Mouse (Mus musculus): ENCODE results near the gene Atp1a2. TPM values are rescaled to one million over a fixed set of nuclear protein-coding genes. Genes with fewer than 3 reads are reported as not detected.

Atp1a2 gene
- 100 to 1,000 TPM; 303 to 400 TPM for total RNA-seq (2021)
- long read RNA-seq, experiment 1, full-length matches to known transcripts: 240 of 419 reads
- long read RNA-seq, experiment 1, partial matches to known transcripts: 132 of 419 reads
- long read RNA-seq, experiment 1, other reads (novel, unspliced or antisense): 47 of 419 reads
- long read RNA-seq, experiment 2, full-length matches to known transcripts: 105 of 181 reads
- long read RNA-seq, experiment 2, partial matches to known transcripts: 50 of 181 reads
- long read RNA-seq, experiment 2, other reads (novel, unspliced or antisense): 26 of 181 reads

GRCm38 (mm10) chr1:172297611-172298537, at the start of gene Atp1a2:
Gene Atp1a2, minus strand, starts transcription at chr1:172298064.
- peak; percentile 59 for DNase-seq

DNA sequence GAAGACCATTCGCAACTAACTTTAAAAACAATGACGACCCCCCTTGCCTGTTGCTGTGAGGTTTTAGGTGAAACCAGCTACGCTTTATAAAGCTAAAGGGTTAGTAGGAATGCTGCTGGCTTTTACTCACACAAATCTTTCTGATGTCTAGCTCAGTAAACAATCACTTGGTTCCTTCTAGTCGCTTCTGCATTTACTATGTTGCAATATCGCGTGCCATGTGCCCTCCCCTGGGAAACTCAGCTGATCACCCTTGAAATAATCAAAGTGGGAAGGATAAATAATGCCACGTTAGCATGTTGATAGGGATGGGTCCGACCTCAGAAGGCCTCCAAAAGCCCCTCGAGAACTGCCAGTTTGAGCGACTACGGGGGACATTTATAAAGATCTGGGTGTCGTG, 49.5 kb upstream of the Atp1a2 start:
- no peak for DNase-seq

DNA sequence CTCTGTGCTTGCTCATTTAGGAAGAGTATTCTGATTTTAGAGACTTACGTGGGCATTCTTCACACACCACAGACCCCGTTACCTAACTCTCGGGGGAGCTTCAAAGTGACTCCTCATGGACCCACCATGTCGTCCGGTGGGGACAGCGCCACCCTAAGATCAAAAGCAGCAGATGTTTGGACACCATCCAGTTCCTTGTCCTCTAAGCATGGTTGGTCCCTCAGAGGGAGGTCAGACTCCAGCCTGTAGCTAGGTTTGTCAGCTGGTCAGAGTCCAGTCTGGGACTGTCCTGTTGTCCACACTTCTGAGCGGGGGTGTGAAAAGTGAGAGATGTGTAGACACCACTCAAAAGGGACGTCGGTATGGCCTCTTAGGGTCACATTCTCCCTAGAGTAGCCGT, 48.8 kb upstream of the Atp1a2 start:
- no peak for DNase-seq

DNA sequence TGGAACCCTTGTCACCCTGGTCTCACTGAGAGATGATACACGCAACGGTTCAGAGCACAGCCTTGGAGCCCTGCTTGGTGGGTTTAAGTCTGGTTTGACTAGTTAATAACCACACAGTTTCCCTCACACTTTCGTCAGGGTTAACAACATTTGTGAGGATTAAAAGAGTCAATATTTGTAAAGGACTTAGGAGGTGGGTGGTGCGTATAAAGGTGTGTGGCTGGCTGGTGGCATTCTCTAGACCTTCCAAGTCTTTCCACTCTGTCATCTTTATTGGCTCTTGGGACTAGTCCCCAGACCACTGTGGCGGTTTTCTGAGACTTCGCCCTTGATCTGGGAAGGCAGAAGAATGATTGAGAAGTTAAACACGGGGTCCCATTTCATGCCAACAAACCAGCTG, 47.0 kb upstream of the Atp1a2 start:
- DNase-seq: no peak

- no peak for DNase-seq
These were observed 46.0 kb upstream of the Atp1a2 start for GRCm38 (mm10) chr1:172343914-172344313.

DNA sequence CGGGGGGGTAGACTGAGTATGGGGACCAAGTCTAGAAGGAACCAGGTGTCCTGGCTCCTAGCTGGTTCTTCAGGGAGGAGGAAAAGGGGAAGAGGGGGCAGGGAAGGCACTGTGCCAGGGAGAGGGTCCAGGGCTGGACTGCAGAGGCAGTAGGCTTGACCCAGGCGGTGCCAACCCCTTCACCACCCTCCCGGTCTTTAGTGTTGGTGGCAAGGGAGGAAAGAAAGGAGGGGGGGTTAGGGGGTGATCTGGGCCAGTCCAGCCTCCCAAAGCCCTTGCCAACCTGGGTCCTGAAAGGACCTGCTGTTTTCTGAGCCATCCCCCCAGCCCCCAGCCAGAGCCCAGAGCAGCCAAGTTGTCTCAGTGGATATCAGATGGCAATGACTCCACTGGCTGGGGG, 44.9 kb upstream of the Atp1a2 start:
- DNase-seq: no peak

- no peak for DNase-seq
These were observed 43.5 kb upstream of the Atp1a2 start for GRCm38 (mm10) chr1:172341386-172341785.

GRCm38 (mm10) chr1:172340729-172341321, 43.0 kb upstream of the Atp1a2 start, which contains the start of gene Kcnj10:
Gene Kcnj10, plus strand, starts transcription at chr1:172341210.
- DNase-seq: peak; percentile 84

- DNase-seq: no peak
These were observed 39.7 kb upstream of the Atp1a2 start for GRCm38 (mm10) chr1:172337411-172338185.

DNA sequence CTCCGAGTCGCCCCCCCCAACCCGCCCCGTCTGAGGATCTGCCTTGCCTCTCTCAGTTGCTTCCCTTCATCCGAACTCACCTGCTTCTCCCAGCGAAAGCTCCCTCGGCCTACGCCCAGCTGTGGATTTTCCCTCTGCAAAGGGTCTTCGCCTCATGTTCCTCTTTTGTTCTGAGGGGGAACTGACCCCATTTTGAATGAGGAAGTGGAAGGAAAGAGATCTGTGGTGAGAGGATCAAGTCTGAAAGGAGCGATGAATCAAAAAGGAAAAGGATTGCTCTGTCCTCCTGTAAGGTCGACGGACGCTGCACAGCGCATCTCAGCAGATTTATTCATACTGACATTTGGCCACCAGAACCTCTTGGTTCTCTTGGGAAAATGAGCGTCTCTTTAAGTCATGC, 37.9 kb upstream of the Atp1a2 start:
- no peak for DNase-seq

DNA sequence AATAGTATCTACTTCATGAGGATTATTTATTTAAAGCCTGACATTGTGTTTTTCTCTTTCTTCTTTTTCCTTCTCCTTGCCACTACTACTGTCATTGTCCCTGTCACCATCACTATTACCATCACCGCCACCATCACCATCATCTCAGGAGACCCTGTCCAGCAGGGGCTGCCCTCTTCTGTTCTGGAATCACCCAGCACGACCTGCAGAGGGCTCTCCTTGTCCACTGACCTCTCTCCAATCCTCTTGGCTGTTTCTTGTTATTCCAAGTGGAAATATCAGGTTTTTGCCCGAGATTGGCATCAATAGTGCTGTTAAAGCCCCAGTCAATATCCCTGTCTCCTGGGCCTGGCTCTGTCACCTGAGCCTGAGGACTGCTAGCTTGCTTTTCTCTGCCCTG, 35.6 kb upstream of the Atp1a2 start:
- no peak for DNase-seq

DNA sequence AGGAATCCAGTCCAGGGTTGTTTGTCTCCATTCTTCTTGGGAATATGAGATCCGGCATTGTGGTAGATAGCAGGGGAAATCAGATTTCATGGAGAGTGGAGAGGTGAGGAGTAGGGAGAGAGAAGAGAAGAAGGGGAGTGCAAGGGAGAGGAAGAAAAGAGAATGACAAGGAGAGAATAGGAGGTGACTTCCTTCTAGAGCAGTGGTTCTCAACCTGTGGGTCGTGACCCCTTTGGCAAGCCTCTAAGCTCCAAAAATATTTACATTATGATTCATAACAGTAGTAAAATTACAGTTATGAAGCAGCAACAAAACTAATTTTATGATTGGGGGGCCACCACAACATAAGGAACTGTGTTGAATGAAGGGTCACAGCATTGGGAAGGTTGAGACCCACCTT, 35.1 kb upstream of the Atp1a2 start:
- DNase-seq: no peak

DNA sequence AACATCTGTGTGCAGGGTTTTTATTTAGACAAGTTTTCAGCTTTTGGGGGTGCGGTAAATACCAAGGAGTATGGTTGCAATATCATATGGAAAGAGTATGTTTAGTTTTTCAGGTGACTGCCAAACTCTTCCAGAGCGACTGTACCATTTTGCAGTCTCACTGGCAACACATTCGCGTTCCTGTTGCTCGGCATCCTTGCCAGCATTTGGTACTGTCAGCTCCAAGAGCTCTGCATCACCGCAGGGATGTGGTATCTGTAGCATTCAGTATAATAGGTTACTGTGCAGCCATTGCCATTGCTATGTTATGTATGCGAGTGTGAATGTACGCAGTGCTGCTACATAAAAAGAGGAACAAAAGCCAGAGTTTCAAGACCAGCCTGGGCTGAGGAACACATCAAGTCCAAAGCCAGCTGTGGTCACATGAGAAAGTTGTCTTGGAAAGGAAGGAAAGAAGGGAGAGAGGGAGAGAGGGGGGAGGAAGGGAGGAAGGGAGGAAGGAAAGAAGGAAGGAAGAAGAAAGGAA, 33.6 kb upstream of the Atp1a2 start:
- no peak for DNase-seq

GRCm38 (mm10) chr1:172329616-172330015, 31.8 kb upstream of the Atp1a2 start:
- DNase-seq: no peak

DNA sequence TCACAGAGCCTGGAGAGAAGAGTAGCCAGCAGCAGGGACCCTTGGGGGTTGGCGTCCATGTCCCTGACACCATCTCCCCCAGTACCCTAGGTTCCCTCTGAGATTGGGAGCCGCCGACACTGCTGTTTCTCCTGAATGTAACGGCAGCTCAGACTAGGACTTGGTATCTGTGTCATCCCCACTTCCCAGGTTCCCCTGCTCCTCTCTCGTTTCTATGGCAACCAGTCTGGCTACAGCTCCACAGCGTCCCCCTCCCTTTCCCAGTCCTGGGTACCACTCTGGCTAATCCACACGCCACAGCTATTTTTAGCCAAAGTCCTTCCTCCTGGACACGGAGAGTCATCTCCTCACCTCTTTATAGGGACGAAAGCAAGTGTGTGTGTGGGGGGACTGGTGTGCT, 31.3 kb upstream of the Atp1a2 start, which contains the start of gene Kcnj9:
Kcnj9 (minus strand) TSS at position 188 of the 400 bp plus-strand sequence.
- DNase-seq: no peak

DNA sequence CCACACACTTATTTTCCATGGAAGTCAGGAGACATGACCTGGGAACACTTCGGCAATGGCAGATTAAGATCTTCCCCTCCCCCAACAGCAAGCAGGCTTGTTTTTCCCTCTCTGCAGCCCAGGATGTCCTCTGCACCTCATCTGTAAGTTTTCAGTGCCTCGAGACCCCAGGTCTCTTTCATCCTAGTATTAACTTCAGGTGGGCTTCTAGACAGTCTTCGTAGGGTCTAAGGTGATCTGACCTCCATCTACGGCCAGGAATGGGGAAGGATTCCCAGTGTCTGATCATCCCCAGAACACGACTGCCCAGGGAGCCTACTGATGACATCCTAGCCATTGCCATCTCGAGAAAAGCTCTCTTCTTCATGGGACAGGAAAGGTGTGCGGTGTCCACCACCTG, 30.6 kb upstream of the Atp1a2 start:
- DNase-seq: no peak

DNA sequence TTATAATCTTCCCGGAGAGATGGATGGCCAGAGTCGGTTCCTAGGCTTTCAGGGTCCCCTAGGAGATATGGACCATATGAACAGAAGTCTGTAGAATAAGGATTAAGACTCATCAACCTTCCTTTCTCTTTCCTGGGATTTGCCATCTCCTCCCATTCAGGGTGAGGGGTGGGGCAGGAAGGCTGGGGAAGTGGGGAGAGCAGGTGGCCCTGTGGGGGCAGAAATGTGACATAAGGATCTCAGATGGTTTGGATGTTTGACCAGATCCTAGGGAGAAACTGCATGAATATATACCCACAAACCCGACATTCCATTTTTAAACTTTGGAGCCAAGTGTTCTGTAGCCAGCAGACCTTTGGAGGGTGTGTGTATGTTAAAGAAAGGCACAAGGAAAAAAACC, 30.2 kb upstream of the Atp1a2 start:
- no peak for DNase-seq

DNA sequence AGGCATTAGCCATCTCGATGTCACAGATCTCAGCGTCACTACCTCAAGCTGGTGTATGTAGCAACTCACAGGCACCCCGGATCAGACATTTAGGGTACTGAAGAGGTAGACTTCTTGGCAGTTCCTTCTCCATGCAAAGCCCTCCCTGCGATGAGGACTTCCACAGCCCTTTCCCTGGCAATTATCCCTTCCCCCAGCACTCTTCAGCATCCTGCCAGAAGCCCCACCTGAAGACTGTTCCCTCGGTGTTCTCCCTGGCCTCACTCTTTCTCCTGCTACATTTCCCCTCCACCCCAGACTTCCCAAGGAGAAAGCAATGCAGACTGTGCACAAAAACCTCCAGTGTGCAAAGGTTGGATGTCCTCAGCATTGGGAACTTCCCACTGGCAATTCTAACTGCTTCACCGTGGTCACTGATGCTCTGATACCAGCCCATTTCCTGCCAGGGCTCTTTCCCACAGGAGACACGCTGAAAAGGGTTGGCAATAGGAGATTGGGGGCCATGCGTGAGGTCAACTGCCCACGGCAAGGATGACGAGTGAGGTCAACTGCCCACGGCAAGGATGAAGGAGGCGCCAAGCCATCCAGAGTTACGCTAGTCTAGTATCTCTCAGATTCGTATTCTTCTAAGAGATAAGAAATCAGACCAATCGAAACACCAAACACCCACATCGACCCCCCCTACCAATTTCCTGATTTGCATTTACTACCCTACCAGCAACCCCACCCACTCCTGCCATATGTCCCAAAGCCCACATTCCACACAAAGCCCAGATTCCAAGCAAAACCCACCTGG, 29.5 kb upstream of the Atp1a2 start:
- no peak for DNase-seq

DNA sequence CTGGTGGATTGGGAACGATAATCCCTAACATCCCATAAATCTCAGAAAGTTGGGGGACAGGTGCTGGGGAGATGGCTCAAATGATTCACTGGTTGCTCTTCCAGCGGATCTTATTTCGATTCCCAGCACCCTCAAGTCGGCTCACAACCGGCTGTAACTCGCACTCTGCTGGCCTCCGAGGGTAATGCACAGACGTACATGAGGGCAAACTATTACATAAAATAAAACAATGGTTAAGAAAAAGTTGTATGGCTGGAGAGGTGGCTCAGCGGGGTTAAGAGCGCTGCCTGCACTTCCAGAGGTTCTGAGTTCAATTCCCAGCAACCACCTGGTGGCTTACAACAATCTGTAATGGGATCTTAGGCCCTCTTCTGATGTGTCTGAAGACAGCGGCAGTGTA, 28.8 kb upstream of the Atp1a2 start:
- no peak for DNase-seq

DNA sequence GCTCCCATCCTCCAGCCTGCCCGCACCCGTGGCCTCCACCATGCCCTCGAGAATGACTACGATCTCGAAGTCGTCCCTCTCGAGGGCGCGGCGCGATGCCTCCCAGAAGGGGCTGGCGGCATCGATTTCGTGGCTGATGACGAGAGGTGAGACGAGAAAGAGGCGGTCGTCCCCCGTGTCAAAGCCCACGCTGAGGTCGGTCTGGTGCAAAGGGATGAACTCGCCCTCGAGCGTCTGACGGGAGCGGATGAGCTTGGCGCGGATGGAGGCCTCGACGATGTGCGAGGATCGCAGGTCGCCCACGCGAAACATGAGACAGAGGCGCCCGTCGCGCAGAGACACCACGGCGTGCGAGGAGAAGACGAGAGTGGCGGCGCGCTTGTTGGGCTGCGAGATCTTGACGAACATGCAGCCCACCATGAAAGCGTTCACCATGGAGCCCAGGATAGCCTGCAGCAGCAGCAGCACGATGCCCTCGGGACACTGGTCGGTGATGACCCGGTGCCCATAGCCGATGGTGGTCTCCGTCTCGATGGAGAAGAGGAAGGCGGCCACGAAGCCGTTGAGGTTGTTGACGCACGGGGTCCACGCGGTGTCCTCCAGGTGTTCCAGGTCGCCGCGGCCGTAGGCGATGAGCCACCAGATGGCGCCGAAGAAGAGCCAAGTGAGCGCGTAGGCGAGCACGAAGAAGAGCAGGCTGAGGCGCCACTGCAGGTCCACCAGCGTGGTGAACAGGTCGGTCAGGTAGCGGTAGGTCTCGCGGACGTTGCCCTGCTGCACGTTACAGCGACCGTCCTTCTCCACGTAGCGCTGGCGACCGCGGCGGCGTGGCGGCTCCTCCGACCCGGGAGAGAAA, 28.0 kb upstream of the Atp1a2 start:
- DNase-seq: peak; percentile 82

All from adrenal gland, postnatal 10 days (tissue).